ENCODE assay signal across 8 mouse cellular contexts in the genomic region with DNA sequence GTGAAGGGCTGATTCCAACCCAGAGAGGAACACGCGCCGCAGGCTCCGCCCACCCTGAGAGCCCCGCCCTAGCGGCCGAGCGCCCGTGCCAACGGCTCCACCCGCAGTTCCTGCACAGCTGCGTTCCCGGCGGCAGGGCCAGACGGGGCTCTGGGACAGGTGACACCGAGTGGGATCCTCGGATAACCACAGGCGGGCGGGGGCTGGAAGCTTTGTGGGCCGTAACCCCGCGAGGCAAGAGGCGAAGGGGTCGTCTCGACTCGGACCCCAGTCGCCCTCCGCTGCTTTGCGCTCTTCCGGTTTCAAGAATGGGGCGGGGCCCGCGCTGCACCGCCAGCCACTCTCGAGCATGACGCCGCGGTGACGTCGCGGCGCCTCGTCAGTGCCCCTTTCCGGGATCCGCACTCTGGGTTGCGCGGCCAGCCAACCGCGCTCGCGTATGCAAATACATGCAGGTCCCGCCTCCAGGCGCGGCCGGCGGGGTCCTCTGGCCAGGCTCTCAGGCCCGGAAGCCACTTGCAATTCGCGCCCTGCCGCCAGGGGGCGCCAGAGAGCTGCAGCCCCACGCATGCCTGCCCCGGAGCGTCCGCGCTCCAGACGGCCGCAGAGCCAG. TPM values are rescaled to one million over a fixed set of nuclear protein-coding genes. Genes with fewer than 3 reads are reported as not detected.
A peak's percentile ranks its signal among the peaks of the same experiment; 100 is the strongest.
DNase-seq lines count a peak whose midpoint lies in the region; ATAC-seq and TF ChIP-seq lines count a peak whose summit lies in the region.

A gene (plus strand): TSS at position 63 of the 613 bp plus-strand sequence.

- no peaks in the 10 kb centered on the region for H3K79me2 ChIP-seq in CH12.LX (replicated peaks; ENCODE audit: control insufficient read depth, extremely low read depth, insufficient read depth, poor library complexity, severe bottlenecking)

- H3K4me2 ChIP-seq in CH12.LX (ENCODE audit: insufficient read depth, low read depth, poor library complexity, severe bottlenecking), result peak within 1 kb of the TSS; percentile 73
- peak within 1 kb of the TSS; percentile 47 for H3K4me2 ChIP-seq in forebrain, embryonic 12.5 days
- H3K4me2 ChIP-seq in heart, postnatal 0 days (ENCODE audit: low read depth, low read length), result peak within 1 kb of the TSS; percentile 60
- H3K4me2 ChIP-seq in liver, embryonic 16.5 days (ENCODE audit: low read depth, low read length), result peak within 1 kb of the TSS; percentile 56
- peak within 1 kb of the TSS; percentile 55 for H3K4me2 ChIP-seq in neural tube, embryonic 13.5 days

- H3K4me1 ChIP-seq in CH12.LX (ENCODE audit: control insufficient read depth in 1 of 2, insufficient read depth in 2 of 2), result peaks cover 18 to 48% of the 10 kb centered on the region in 2 experiments
- H3K4me1 ChIP-seq in forebrain, embryonic 12.5 days, result peaks cover 32% of the 10 kb centered on the region
- H3K4me1 ChIP-seq in heart, postnatal 0 days (ENCODE audit: control insufficient read depth, insufficient read depth), result peaks cover 29% of the 10 kb centered on the region
- H3K4me1 ChIP-seq in liver, embryonic 16.5 days (ENCODE audit: control insufficient read depth, low read depth, low read length), result peaks cover 41% of the 10 kb centered on the region
- peaks cover 44% of the 10 kb centered on the region for H3K4me1 ChIP-seq in neural tube, embryonic 13.5 days (replicated peaks)
- H3K4me1 ChIP-seq in testis, adult 2 months (ENCODE audit: control insufficient read depth, insufficient read depth, low read length), result peaks cover 19% of the 10 kb centered on the region

- no peak for TF ChIP-seq EP300 in CH12.LX (IDR thresholded peaks at IDR 0.05; ENCODE audit: low read length)
- peak; percentile 83; the same call in 1 of the 2 replicates for TF ChIP-seq EP300 in heart, postnatal 0 days (IDR thresholded peaks at IDR 0.05; ENCODE audit: low read depth)

- TF ChIP-seq CTCF in CH12.LX (conservative IDR thresholded peaks at IDR 0.05 in 1 of 2, IDR thresholded peaks at IDR 0.05 in 1 of 2; ENCODE audit: low read depth in 2 of 2, low read length in 2 of 2), result peak in 1 of 2 experiments; percentile 92; a peak in 2 of 4 replicates
- peak; percentile 82 for TF ChIP-seq CTCF in heart, postnatal 0 days (IDR thresholded peaks at IDR 0.05; ENCODE audit: low read depth)
- TF ChIP-seq CTCF in testis, adult 2 months (IDR thresholded peaks at IDR 0.05; ENCODE audit: control insufficient read depth, insufficient read depth, insufficient replicate concordance, low read depth, low read length), result peak; percentile 96

- peak; percentile 87 for ATAC-seq in forebrain, embryonic 12.5 days (ENCODE audit: low FRiP score)
- ATAC-seq in heart, postnatal 0 days (ENCODE audit: insufficient read depth, low read depth), result peak; percentile 86
- ATAC-seq in liver, embryonic 16.5 days (ENCODE audit: low read depth), result peak; percentile 89
- ATAC-seq in neural tube, embryonic 13.5 days (ENCODE audit: low read depth), result peak; percentile 80

- H3K36me3 ChIP-seq in CH12.LX (replicated peaks in 1 of 2; ENCODE audit: control insufficient read depth in 1 of 2, insufficient read depth in 1 of 2, low read length in 1 of 2), result peaks cover 31 to 62% of the 10 kb centered on the region in 2 experiments
- H3K36me3 ChIP-seq in forebrain, embryonic 12.5 days (replicated peaks), result peaks cover 28% of the 10 kb centered on the region
- peaks cover 46% of the 10 kb centered on the region for H3K36me3 ChIP-seq in heart, postnatal 0 days (replicated peaks; ENCODE audit: control insufficient read depth, insufficient read depth, low read length)
- H3K36me3 ChIP-seq in liver, embryonic 16.5 days (ENCODE audit: control insufficient read depth, insufficient read depth), result no peaks in the 10 kb centered on the region; the same call in 1 of the 2 replicates
- peaks cover 37% of the 10 kb centered on the region for H3K36me3 ChIP-seq in neural tube, embryonic 13.5 days
- H3K36me3 ChIP-seq in testis, adult 2 months (ENCODE audit: control insufficient read depth, insufficient read depth, low read length), result no peaks in the 10 kb centered on the region; the same call in 1 of the 2 replicates

- TF ChIP-seq POLR2A in CH12.LX (IDR thresholded peaks at IDR 0.05; ENCODE audit: low read depth, low read length), result peak; percentile 77
- peak; percentile 81 for TF ChIP-seq POLR2A in testis, adult 2 months (IDR thresholded peaks at IDR 0.05; ENCODE audit: control insufficient read depth, low read depth, low read length)

- TF ChIP-seq RAD21 in CH12.LX (IDR thresholded peaks at IDR 0.05; ENCODE audit: low read depth, low read length), result peak; percentile 63

- under 1% methylated on average over 66 of the region's 68 CpGs for WGBS in forebrain, embryonic 12.5 days
- WGBS in heart, postnatal 0 days, result 1% methylated on average over 60 of the region's 68 CpGs
- WGBS in liver, embryonic 16.5 days (ENCODE audit: insufficient replicate concordance), result under 1% methylated on average over 66 of the region's 68 CpGs
- WGBS in neural tube, embryonic 13.5 days, result 2% methylated on average over 68 of the region's 68 CpGs

- in situ Hi-C loops in CH12.LX (cut with MboI; ENCODE audit: low pct_ligation_motif_present, low pct_unique_long_range_greater_than_20kb, low sequenced_read_pairs), result loop anchor here (5.0 kb wide), 1 partner anchor 36 kb away; a partner anchor contains a TSS

- H3K9ac ChIP-seq in CH12.LX (ENCODE audit: insufficient read depth, low read depth), result peak within 1 kb of the TSS; percentile 58; the same call in 1 of the 2 replicates
- peak within 1 kb of the TSS; percentile 48 for H3K9ac ChIP-seq in forebrain, embryonic 12.5 days
- H3K9ac ChIP-seq in heart, postnatal 0 days (replicated peaks; ENCODE audit: low read depth, low read length), result peak within 1 kb of the TSS; percentile 61
- peak within 1 kb of the TSS; percentile 83 for H3K9ac ChIP-seq in liver, embryonic 16.5 days (ENCODE audit: low read depth, low read length)
- peak within 1 kb of the TSS; percentile 73 for H3K9ac ChIP-seq in neural tube, embryonic 13.5 days

- H3K27ac ChIP-seq in CH12.LX (ENCODE audit: insufficient read depth, low read depth), result peak within 1 kb of the TSS; percentile 65
- peak within 1 kb of the TSS; percentile 74 for H3K27ac ChIP-seq in forebrain, embryonic 12.5 days
- H3K27ac ChIP-seq in heart, postnatal 0 days (ENCODE audit: low read depth), result peak within 1 kb of the TSS; percentile 92
- H3K27ac ChIP-seq in liver, embryonic 16.5 days (ENCODE audit: low read length), result peak within 1 kb of the TSS; percentile 90
- peak within 1 kb of the TSS; percentile 88 for H3K27ac ChIP-seq in neural tube, embryonic 13.5 days (replicated peaks)
- H3K27ac ChIP-seq in testis, adult 2 months (ENCODE audit: control insufficient read depth, insufficient read depth, low read depth, low read length), result peak within 1 kb of the TSS; percentile 97

- dilution Hi-C loops in CH12.LX (cut with MboI; ENCODE audit: extremely low pct_ligation_motif_present, extremely low pct_unique_long_range_greater_than_20kb, low sequenced_read_pairs), result no loop called here

- no peaks in the 10 kb centered on the region for H3K27me3 ChIP-seq in CH12.LX (replicated peaks)
- H3K27me3 ChIP-seq in forebrain, embryonic 12.5 days, result peaks cover 2% of the 10 kb centered on the region; the same call in 1 of the 2 replicates
- no peaks in the 10 kb centered on the region for H3K27me3 ChIP-seq in heart, postnatal 0 days (ENCODE audit: control insufficient read depth, insufficient read depth, low read length)
- peaks cover 5% of the 10 kb centered on the region; the same call in 1 of the 2 replicates for H3K27me3 ChIP-seq in liver, embryonic 16.5 days (ENCODE audit: control insufficient read depth, insufficient read depth, low read depth, low read length)
- H3K27me3 ChIP-seq in neural tube, embryonic 13.5 days, result no peaks in the 10 kb centered on the region
- H3K27me3 ChIP-seq in testis, adult 2 months (ENCODE audit: control insufficient read depth, insufficient read depth, low read length), result no peaks in the 10 kb centered on the region

- DNase-seq in CH12.LX (ENCODE audit: extremely low read depth), result peak; percentile 97
- DNase-seq in c-Kit-positive CD71-positive TER-119-negative erythroid progenitor cells, embryonic 14.5 days (ENCODE audit: low read depth), result peak; percentile 97
- DNase-seq in heart, postnatal 0 days (ENCODE audit: low spot score), result peak; percentile 97
- peak; percentile 96 to 99 for DNase-seq in kidney, postnatal 4 days

- peaks cover 9% of the 10 kb centered on the region for H3K9me3 ChIP-seq in CH12.LX (replicated peaks; ENCODE audit: low read length)
- no peaks in the 10 kb centered on the region for H3K9me3 ChIP-seq in forebrain, embryonic 12.5 days
- no peaks in the 10 kb centered on the region for H3K9me3 ChIP-seq in heart, postnatal 0 days (replicated peaks; ENCODE audit: control insufficient read depth, low read length)
- no peaks in the 10 kb centered on the region for H3K9me3 ChIP-seq in liver, embryonic 16.5 days (replicated peaks; ENCODE audit: control insufficient read depth, low read length)
- H3K9me3 ChIP-seq in neural tube, embryonic 13.5 days, result no peaks in the 10 kb centered on the region

- peak within 1 kb of the TSS; percentile 65 to 75 (median 69) for H3K4me3 ChIP-seq in CH12.LX (replicated peaks in 1 of 3; ENCODE audit: low read depth in 2 of 3, low read length in 2 of 3, poor library complexity in 1 of 3)
- peak within 1 kb of the TSS; percentile 71 for H3K4me3 ChIP-seq in forebrain, embryonic 12.5 days (replicated peaks)
- H3K4me3 ChIP-seq in heart, postnatal 0 days (ENCODE audit: low read depth, low read length), result peak within 1 kb of the TSS; percentile 88
- peak within 1 kb of the TSS; percentile 85 for H3K4me3 ChIP-seq in liver, embryonic 16.5 days (ENCODE audit: low read depth, low read length)
- peak within 1 kb of the TSS; percentile 72 for H3K4me3 ChIP-seq in neural tube, embryonic 13.5 days
- peak within 1 kb of the TSS; percentile 96 for H3K4me3 ChIP-seq in testis, adult 2 months (ENCODE audit: control insufficient read depth, low read depth, low read length)

TF ChIP-seq in CH12.LX, 34 proteins besides CTCF, POLR2A, EP300 and RAD21 (continues in another document):
- 0 out of 2 replicates have a peak, but pooled peaks have one; percentile 44 for TF ChIP-seq MAZ (IDR thresholded peaks at IDR 0.05; ENCODE audit: low read depth, low read length)
- TF ChIP-seq SIN3A (IDR thresholded peaks at IDR 0.05; ENCODE audit: low read length), result peak; percentile 79; the same call in 1 of the 2 replicates
- no peak for TF ChIP-seq ZNF384 (IDR thresholded peaks at IDR 0.05; ENCODE audit: low read depth, low read length)

RNA-seq across cellular contexts. Expression of the gene that starts here (rescaled TPM):
- total RNA-seq in CH12.LX (2012; rRNA removed) (7.1 and 8.9 TPM in 2 replicates), CH12.LX (2014; rRNA removed) (4.4 and 4.8 TPM in 2 replicates)
- 4.5 and 7.4 TPM in 2 replicates for polyA plus RNA-seq in CH12.LX (2012; ENCODE audit: insufficient read length, low read depth)
- polyA plus RNA-seq in forebrain, embryonic 12.5 days (2016; fragmentation: Nextera tagmentation; extraction: Ambion mirVana), result 3.2 and 4.4 TPM in 2 replicates
- 10.2 and 10.6 TPM in 2 replicates for total RNA-seq in heart, postnatal 0 days (2014; rRNA removed; ENCODE audit: low replicate concordance)
- polyA plus RNA-seq in heart, postnatal 0 days (2015; fragmentation: Nextera tagmentation; extraction: Ambion mirVana), result 5.7 and 5.9 TPM in 2 replicates
- 3.9 and 4.7 TPM in 2 replicates for polyA plus RNA-seq in liver, embryonic 16.5 days (2015; fragmentation: Nextera tagmentation; extraction: Ambion mirVana)
- 4.3 and 6.0 TPM in 2 replicates for polyA plus RNA-seq in neural tube, embryonic 13.5 days (2015; fragmentation: Nextera tagmentation; extraction: Ambion mirVana)
- 36.5 and 45.0 TPM in 2 replicates for polyA plus RNA-seq in testis, adult 2 months (2012; rRNA removed)

Comparison
In these comparisons a context has a peak if more than half of its experiments do, and no peak if none do; other contexts are left out.
1. Peak in every context shown above with its lines: DNase-seq, ATAC-seq, H3K4me3 ChIP-seq and H3K27ac ChIP-seq.